Mouse (Mus musculus) spleen, embryonic (tissue): Measurements from ENCODE around the gene Cyp2w1.

Experiments
- CTCF ChIA-PET: fragments of 350-600 bp; sonication (Branson Sonifier 250); formaldehyde crosslinking; loops from one replicate; lab custom pipeline; 2022; lab: Charles Lee

Gene Cyp2w1

DNA sequence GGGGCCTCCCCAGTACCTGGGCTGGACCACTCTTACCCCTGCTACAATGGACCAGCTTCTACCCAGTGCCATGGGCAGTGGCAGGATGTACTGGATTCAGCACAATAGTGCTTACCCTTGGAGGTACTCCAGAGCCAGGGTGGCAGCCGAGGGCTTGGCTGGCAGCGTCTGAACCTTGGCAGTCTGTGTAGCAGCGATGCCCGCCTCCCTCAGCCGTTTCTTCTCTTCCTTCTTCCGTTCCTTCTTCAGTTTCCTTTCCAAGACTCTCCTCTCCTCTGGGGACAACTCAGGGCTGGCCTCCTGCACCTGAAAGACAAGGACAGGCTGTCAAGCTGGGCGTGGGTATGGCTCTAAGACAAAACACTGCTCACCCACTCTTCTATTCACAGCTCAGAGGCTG is 11.4 kb downstream of the Cyp2w1 start:
- CTCF ChIA-PET: interaction anchor here (1.0 to 2.3 kb wide), 2 partner anchors 9 to 34 kb away, joined by 3 to 16 read pairs; no protein-coding TSS in a partner anchor

DNA sequence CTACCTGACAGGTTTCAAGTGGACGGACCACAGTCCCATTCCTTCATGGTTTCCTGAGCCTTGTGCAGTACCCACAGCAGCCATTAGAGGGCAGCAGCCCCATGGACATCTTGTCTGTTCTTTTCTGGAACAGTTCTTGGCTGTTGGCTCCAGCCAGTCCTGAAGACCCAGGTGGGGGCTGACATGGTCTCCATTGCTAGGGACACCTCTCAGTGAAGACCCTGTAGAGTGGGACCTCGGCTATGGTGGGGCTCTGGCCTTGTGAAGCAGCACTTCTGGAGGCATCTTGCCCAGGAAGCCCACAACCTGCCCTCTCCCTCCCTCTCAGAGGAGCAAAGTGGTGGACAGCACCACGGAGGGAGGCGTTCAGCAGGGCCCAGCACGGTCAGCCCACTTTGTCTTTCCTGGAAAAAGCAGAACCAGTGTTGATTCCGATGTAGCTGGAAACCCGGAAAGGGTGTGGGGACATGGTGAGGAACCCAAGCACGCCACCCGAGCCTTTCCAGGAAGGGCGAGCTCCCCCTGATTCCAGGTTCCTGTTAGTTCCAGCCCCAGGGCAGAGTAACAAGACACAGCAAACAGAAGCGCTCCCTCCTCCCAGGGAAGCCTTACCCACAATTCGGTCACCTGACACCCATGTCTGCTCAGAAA is 12.0 kb downstream of the Cyp2w1 start:
- CTCF ChIA-PET: interaction anchor here (0.6 to 2.3 kb wide), 3 partner anchors 10 to 33 kb away, joined by 3 to 16 read pairs (median 8); no protein-coding TSS in a partner anchor

- CTCF ChIA-PET: interaction anchor here (0.6 to 2.3 kb wide), 2 partner anchors 22 to 33 kb away, joined by 8 to 16 read pairs; no protein-coding TSS in a partner anchor
These were observed 12.6 kb downstream of the Cyp2w1 start for GRCm38 (mm10) chr5:139364911-139365571.

DNA sequence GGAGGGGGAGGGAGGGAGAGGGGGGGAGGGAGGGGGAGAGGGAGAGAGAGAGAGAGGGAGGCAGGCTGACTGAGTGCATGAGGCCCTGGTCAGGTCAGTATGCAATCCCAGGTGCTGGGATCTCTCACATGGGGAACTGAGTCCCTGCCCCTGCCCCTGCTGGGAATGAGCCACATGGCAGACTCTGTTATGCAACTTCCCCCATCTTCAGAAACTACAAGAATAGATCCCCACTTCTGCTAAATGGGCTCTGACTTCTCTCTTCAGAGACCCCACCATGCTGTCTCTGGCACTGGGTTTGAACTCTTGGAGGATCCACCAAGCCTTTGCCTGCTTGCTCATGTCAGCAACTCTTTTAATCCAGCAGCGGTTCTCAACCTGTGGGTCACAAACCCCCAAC is 13.4 kb downstream of the Cyp2w1 start:
- CTCF ChIA-PET: interaction anchor here (2.3 kb wide), 1 partner anchor 32 kb away, joined by 16 read pairs; no protein-coding TSS in a partner anchor

GRCm38 (mm10) chr5:139366484-139366883 is 14.1 kb downstream of the Cyp2w1 start:
- CTCF ChIA-PET: interaction anchor here (1.2 kb wide), 1 partner anchor 34 kb away, joined by 3 read pairs; no protein-coding TSS in a partner anchor

- CTCF ChIA-PET: interaction anchor here (0.6 kb wide), 1 partner anchor 91 kb away, joined by 3 read pairs; no protein-coding TSS in a partner anchor
These were observed 15.6 kb downstream of the Cyp2w1 start for GRCm38 (mm10) chr5:139367884-139368458.

GRCm38 (mm10) chr5:139368638-139369320 is 16.4 kb downstream of the Cyp2w1 start:
- CTCF ChIA-PET: interaction anchor here (0.6 kb wide), 1 partner anchor 90 kb away, joined by 3 read pairs; no protein-coding TSS in a partner anchor

DNA sequence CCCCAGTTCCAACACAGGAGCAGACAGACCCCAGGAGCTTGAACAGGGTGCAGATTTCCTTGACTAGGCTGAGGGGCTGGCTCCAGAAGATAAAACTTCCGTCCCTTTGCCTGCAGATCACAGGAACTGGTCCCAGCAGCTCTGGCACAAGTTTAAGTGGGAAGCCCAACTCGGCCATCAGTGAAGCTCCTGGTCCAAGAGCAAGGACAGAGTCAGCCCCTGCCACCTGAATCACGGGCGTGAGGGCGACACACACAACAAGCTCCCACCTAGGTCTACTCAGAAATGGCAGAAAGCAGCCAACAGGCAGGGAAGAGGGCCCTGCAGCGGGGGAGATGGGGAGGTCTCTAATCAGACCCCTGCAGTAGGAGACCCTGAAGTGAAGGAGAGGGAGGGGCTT is 17.9 kb downstream of the Cyp2w1 start:
- CTCF ChIA-PET: interaction anchor here (0.6 to 2.0 kb wide), 3 partner anchors 26 to 1501 kb away, joined by 7 to 20 read pairs (median 13); no protein-coding TSS in a partner anchor

- CTCF ChIA-PET: interaction anchor here (0.9 to 2.0 kb wide), 3 partner anchors 12 to 27 kb away, joined by 3 to 20 read pairs (median 7); no protein-coding TSS in a partner anchor
These were observed 18.7 kb downstream of the Cyp2w1 start for GRCm38 (mm10) chr5:139371118-139371517.

DNA sequence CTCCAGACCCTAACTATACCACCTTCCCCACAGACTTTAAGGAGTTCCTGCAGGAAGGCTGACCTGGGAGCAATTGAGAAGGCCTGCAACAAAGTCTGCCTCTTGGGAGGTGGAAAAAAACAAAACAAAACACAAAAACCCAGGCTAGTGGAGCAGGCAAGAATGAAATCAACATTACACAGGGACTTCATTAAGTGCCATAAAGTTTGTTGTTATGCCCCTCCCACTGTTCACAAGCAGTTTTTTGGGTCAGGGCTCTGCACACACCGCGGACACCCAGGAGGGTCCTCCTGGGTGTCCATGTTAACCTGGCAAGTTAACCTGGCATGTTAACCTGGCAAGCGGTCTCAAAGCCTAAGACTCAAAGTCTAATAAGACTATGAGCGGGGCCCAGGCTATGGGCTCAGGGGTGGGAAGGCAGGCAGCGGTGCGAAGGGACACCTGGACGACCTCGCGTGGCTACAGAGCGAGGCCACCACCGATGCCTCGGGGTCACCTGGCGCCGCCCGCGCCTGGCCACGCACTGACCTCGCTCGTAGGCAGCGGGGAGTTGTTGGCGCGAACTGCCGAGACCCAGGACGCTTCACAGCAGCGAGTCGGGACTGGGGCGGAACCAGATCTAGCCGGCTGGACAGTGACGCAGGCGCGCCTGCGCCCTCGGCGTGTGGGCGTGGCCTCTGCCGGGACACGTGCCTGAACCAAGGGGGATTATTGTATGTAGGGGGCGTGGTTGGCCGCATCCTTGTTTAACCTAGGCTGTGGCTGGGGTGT is 19.4 kb downstream of the Cyp2w1 start:
- CTCF ChIA-PET: interaction anchor here (0.9 to 2.0 kb wide), 2 partner anchors 11 to 26 kb away, joined by 3 to 7 read pairs; no protein-coding TSS in a partner anchor

- CTCF ChIA-PET: interaction anchor here (0.6 to 0.7 kb wide), 2 partner anchors 14 to 535 kb away, joined by 3 to 11 read pairs; no protein-coding TSS in a partner anchor
These were observed 20.7 kb downstream of the Cyp2w1 start for GRCm38 (mm10) chr5:139373126-139373525.

GRCm38 (mm10) chr5:139373889-139374444 is 21.6 kb downstream of the Cyp2w1 start:
- CTCF ChIA-PET: no interaction called here

GRCm38 (mm10) chr5:139374841-139375240 is 22.4 kb downstream of the Cyp2w1 start:
- CTCF ChIA-PET: interaction anchor here (0.8 kb wide), 1 partner anchor 19 kb away, joined by 4 read pairs; no protein-coding TSS in a partner anchor

GRCm38 (mm10) chr5:139377468-139378270 is 25.3 kb downstream of the Cyp2w1 start, which contains the start of gene Gpr146:
Gene Gpr146 (plus strand): TSS chr5:139377697.
- CTCF ChIA-PET: no interaction called here

GRCm38 (mm10) chr5:139378271-139378556 is 25.8 kb downstream of the Cyp2w1 start:
- CTCF ChIA-PET: no interaction called here

DNA sequence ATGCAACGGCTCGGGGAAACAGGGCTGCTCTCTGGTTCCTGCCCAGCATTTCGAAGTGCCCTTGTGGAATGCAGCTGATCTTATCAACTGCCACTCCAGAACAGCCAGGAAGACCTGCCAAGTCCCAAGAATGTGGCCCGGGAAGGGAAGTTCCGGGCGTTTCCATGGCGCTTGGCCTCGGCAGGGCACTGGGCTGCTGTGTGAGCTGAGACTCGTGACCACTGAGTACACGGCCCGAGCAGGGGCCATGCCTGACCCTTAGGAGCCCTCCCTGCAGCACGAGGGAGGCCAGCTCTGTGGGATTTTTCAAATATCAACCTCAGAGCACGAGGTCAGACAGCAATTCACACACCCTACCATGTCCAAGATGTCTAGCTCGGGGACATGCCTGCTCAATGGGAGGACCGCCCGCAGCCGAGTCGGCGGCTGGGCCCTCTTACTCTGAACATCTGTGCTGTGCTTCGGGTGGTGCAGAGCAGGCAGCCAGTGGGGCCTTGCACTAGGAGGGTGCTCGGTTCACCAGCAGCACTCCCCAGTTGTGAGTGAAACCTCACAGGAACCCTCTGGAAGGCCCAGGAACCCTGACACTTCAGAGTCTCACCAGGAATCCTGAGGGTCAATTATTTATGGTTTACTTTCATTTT is 26.7 kb downstream of the Cyp2w1 start:
- CTCF ChIA-PET: no interaction called here

GRCm38 (mm10) chr5:139379771-139380384 is 27.5 kb downstream of the Cyp2w1 start:
- CTCF ChIA-PET: no interaction called here
